Mouse (Mus musculus) hindbrain, embryonic 15.5 days (tissue): ENCODE results near the gene Olfr1357. TPM values are rescaled to one million over a fixed set of nuclear protein-coding genes. Genes with fewer than 3 reads are reported as not detected.
"Not testable (repeated sequence)": the region's sequence is repeated elsewhere in the genome, so short reads cannot be mapped to it uniquely, and the experiment has no call there.

Source experiments
- ATAC-seq: fragments of 200-750 bp; cut with Nextera tagmentation; 2 replicates; pipeline ENCODE4 v1.8.0; 2017; ENCODE audit warnings: low read depth, moderate number of reproducible peaks, moderate TSS enrichment; ENCODE audit not compliant: low FRiP score
- H3K27ac ChIP-seq: fragments of 300-500 bp; sonication (generic); replicated peaks from 2 replicates; pipeline ENCODE4 v1.5.1; 2015; ENCODE audit warnings: mild to moderate bottlenecking, inconsistent platforms
- H3K27me3 ChIP-seq: fragments of 300-500 bp; sonication (generic); 2 replicates; pipeline ENCODE4 v1.6.1; 2015; ENCODE audit warnings: control low read depth, inconsistent platforms
- H3K36me3 ChIP-seq: fragments of 300-500 bp; sonication (generic); 2 replicates; pipeline ENCODE4 v1.6.1; 2015; ENCODE audit warnings: control low read depth, inconsistent platforms
- H3K4me1 ChIP-seq: fragments of 300-500 bp; sonication (generic); replicated peaks from 2 replicates; pipeline ENCODE4 v1.6.1; 2015; ENCODE audit warnings: control low read depth, inconsistent platforms
- H3K4me2 ChIP-seq: fragments of 300-500 bp; sonication (generic); 2 replicates; pipeline ENCODE4 v1.6.1; 2015; ENCODE audit warnings: moderate library complexity, mild to moderate bottlenecking, inconsistent platforms
- H3K4me3 ChIP-seq: fragments of 300-500 bp; sonication (generic); 2 replicates; pipeline ENCODE4 v1.5.1; 2015; ENCODE audit warnings: mild to moderate bottlenecking, inconsistent platforms
- H3K9ac ChIP-seq: fragments of 300-500 bp; sonication (generic); 2 replicates; pipeline ENCODE4 v1.6.1; 2015; ENCODE audit warnings: inconsistent platforms
- H3K9me3 ChIP-seq: fragments of 300-500 bp; sonication (generic); 2 replicates; pipeline ENCODE4 v1.6.1; 2016; ENCODE audit warnings: control low read depth, inconsistent platforms
- WGBS: fragments of 180-500 bp; shearing (Covaris S2); methylation state at CpG from one replicate; pipeline ENCODE4 v1.1.7; 2015; 5-methylcytosine and 5-hydroxymethylcytosine counted together
- polyA plus RNA-seq: library from polyadenylated mRNA; unstranded; fragments of >200 nt; fragmentation: Nextera tagmentation; extraction: Ambion mirVana; gene quantifications from 2 replicates; pipeline ENCODE4 v1.2.1, GENCODE M21; 2015

Gene Olfr1357
- polyA plus RNA-seq, result not detected in 2 replicates

DNA sequence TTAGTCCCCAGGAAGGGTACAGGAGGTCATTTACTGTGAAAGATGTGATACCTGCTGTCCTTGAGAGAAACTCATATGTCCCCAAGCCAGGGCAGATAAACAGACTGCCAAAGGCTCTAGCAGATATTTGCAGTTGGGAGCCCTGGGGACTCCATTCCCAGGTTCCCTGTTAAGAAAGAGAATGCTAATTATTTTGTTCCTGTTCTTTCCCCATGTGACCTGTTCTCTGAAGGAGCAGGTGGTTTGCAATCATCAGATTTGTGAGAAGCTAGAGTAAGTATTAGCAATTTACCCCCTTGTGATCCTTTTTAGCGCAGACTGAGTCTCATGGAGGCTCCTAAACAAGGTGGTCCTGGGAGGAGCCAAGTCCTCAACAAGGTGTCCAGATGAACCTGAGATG is at the start of gene Olfr1357:
Gene Olfr1357 (minus strand): TSS at position 101 of the 400 bp plus-strand sequence.
- Histone ChIP-seq H3K36me3 (no peaks in the 10 kb centered on the region), H3K9ac (no peak within 1 kb of the TSS), H3K27ac (no peak within 1 kb of the TSS), H3K4me3 (no peak within 1 kb of the TSS), H3K9me3 (no peaks in the 10 kb centered on the region), H3K4me1 (no peaks in the 10 kb centered on the region), H3K27me3 (no peaks in the 10 kb centered on the region), H3K4me2 (no peak within 1 kb of the TSS)
- ATAC-seq, result no peak
- WGBS, result 91% methylated on average over 1 of the region's 1 CpGs

DNA sequence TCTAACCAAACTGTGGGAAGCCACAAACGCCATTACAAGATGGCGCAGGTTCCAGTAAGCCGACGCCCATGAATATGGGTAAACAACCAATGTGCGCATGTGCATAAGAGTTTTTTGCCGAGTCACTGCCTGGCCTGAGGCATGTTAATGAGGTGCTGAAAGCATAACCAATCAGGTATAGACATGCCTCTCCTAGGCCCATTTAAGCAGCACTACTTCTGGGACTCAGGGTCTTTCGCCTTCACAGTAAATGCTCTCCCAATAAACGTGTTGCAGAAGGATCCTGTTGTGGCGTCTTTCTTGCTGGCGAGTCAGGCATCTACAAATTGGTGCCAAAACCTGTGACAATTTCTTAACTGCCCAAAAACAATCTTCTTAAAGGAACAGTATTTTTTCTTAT is 48.8 kb upstream of the Olfr1357 start:
- not testable (repeated sequence) for H3K4me1 ChIP-seq, H3K27ac ChIP-seq, H3K36me3 ChIP-seq, H3K9me3 ChIP-seq, H3K4me3 ChIP-seq, H3K9ac ChIP-seq, H3K27me3 ChIP-seq, ATAC-seq, H3K4me2 ChIP-seq
- 93% methylated on average over 10 of the region's 10 CpGs for WGBS

DNA sequence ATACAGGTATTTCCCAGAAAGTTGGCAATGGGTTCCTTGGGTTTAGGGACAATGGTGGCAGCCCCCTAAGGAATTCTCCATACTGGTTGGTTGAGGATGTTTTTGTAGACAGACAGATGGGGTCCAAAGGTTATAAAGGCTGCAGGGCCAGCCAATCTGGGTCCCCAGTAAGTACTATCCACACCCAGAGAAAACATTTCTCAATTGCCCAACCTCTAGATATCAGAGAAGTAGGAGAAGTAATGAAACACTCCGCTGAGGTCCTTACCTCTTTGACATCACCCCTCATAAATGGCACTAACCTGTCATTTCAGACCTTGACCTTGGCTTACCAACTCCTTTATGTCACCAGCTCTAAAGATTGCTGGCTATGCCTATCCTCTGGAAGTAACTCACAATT is 46.7 kb upstream of the Olfr1357 start:
- Histone ChIP-seq H3K27me3 (no peaks in the 10 kb centered on the region), H3K27ac (no peak overlapping the region), H3K9ac (no peak overlapping the region), H3K4me3 (no peak overlapping the region), H3K4me2 (no peak overlapping the region), H3K36me3 (no peaks in the 10 kb centered on the region), H3K4me1 (no peaks in the 10 kb centered on the region), H3K9me3 (no peaks in the 10 kb centered on the region)
- 91% methylated on average over 1 of the region's 1 CpGs for WGBS
- no peak for ATAC-seq

DNA sequence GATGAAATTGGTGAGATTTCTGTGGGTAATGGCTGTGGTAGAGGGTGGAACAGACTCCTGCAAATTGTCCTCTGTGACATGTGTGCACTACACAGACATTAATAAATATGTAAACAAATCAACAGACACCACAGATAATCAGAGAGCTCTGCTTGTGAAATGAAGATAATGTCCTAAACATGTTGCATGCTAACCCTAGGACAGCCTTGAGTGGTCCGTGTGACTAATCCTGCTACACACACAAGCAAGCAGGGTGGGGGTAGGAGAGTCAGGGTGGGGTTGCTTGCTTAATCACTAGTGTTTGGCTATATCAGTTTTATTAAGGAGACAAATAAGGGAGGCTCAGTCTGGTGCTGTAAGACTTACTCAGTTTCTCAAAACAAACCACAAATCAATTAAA is 43.3 kb upstream of the Olfr1357 start:
- H3K9me3 ChIP-seq, result no peaks in the 10 kb centered on the region
- 83% methylated on average over 1 of the region's 1 CpGs for WGBS
- H3K27ac ChIP-seq, result no peak overlapping the region
- H3K4me1 ChIP-seq, result no peaks in the 10 kb centered on the region
- no peak overlapping the region for H3K4me2 ChIP-seq
- H3K36me3 ChIP-seq, result no peaks in the 10 kb centered on the region
- no peak overlapping the region for H3K9ac ChIP-seq
- no peak for ATAC-seq
- H3K4me3 ChIP-seq, result no peak overlapping the region
- H3K27me3 ChIP-seq, result no peaks in the 10 kb centered on the region

DNA sequence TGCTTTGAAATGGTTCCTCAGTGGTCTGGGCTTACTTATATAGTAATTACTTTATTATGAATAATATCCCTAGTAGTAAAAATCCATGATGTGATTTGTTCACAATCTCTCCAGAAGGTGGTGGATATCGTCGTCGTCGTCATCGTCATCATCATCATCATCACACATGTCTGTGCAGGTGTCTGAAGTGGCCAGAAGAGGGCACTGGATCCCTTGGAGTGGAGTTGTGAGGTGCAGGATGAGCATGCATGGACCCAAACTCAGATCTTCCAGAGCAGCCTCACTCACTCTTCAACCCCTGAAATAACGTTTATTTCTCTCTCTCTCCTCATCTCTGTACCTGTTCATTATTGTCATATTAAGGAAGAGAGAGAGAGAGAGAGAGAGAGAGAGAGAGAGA is 14.4 kb upstream of the Olfr1357 start:
- ATAC-seq, result peak; percentile 86
- H3K4me1 ChIP-seq, result no peaks in the 10 kb centered on the region
- 20% methylated on average over 6 of the region's 6 CpGs for WGBS
- no peaks in the 10 kb centered on the region for H3K27me3 ChIP-seq
- no peak overlapping the region for H3K9ac ChIP-seq
- H3K4me3 ChIP-seq, result no peak overlapping the region
- H3K36me3 ChIP-seq, result no peaks in the 10 kb centered on the region
- H3K9me3 ChIP-seq, result no peaks in the 10 kb centered on the region
- H3K27ac ChIP-seq, result no peak overlapping the region
- H3K4me2 ChIP-seq, result peak overlapping the region; percentile 42

DNA sequence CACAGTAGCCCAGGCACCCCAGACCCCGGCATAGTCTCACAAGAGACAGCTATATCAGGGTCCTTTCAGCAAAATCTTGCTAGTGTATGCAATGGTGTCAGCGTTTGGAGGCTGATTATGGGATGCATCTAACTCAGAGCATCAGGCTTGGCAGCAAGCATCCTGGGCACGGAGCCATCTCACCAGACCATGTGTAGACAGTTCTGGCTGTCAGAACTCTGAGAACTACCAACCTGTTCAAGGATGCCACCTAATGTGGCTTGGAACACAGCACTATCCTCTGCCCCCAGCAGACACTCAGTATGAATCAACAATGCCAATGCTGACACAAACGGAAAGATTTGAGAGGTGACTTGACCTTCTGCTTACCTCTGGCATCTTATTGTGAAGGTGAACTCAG is 12.3 kb upstream of the Olfr1357 start:
- no peak for ATAC-seq
- Histone ChIP-seq H3K36me3 (no peaks in the 10 kb centered on the region), H3K9ac (no peak overlapping the region), H3K27me3 (no peaks in the 10 kb centered on the region), H3K4me3 (no peak overlapping the region), H3K4me2 (no peak overlapping the region), H3K4me1 (no peaks in the 10 kb centered on the region), H3K27ac (no peak overlapping the region), H3K9me3 (no peaks in the 10 kb centered on the region)
- 76% methylated on average over 4 of the region's 4 CpGs for WGBS

DNA sequence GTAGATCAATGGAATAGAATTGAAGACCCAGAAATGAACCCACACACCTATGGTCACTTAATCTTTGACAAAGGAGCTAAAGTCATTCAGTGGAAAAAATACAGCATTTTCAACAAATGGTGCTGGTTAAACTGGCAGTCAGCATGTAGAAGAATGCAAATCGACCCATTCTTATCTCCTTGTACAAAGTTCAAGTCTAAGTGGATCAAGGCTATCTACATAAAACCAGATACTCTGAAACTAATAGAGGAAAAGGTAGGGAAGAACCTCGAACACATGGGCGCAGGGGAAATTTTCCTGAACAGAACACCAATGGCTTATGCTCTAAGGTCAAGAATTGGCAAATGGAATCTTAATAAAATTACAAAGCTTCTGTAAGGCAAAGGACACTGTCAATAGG is 5.3 kb upstream of the Olfr1357 start:
- not testable (repeated sequence) for H3K4me3 ChIP-seq, H3K9ac ChIP-seq, H3K27ac ChIP-seq, H3K9me3 ChIP-seq, H3K4me1 ChIP-seq, H3K27me3 ChIP-seq, H3K36me3 ChIP-seq, ATAC-seq, H3K4me2 ChIP-seq
- 75% methylated on average over 3 of the region's 3 CpGs for WGBS

DNA sequence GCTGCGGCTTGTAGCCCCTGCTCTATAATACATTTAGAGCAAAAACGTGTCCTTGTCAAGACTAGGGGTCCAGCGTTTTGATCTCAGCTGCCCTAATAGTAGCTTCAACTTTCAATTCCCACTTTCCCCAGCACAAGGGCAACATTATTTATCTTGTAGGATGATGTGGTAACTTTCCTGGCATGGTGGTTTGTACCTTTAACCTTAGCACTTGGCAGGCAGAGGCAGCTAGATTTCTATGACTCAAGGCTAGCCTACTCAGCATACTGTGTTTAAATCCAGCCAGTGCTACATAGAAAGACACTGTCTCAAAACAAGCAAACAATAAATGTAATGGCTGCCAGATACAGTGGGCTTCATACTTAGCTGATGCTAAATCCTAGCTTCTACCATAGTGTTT is 10.3 kb downstream of the Olfr1357 start:
- Histone ChIP-seq H3K9me3 (no peaks in the 10 kb centered on the region), H3K4me1 (no peaks in the 10 kb centered on the region), H3K36me3 (no peaks in the 10 kb centered on the region), H3K27me3 (no peaks in the 10 kb centered on the region), H3K9ac (no peak overlapping the region), H3K27ac (no peak overlapping the region), H3K4me2 (no peak overlapping the region), H3K4me3 (no peak overlapping the region)
- 80% methylated on average over 3 of the region's 3 CpGs for WGBS
- ATAC-seq, result no peak

DNA sequence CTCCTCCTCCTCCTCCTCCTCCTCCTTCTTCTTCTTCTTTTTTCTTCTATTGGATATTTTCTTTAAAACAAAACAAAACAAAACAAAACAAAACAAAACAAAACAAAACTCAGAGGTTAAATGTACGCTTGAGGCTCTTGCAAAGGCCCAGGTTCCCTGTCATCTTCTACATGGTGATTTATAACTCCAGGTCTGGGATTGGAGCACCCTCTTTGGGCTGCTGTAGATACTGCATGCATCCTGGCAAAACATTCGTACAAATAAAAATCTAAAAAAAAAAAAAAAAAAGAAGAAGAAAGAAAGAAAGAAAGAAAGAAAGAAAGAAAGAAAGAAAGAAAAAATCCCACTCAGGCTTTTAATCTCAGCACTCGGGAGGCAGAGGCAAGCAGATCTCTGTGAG is 12.8 kb downstream of the Olfr1357 start:
- no peaks in the 10 kb centered on the region for H3K36me3 ChIP-seq
- H3K4me1 ChIP-seq, result no peaks in the 10 kb centered on the region
- H3K27ac ChIP-seq, result no peak overlapping the region
- H3K27me3 ChIP-seq, result no peaks in the 10 kb centered on the region
- no peaks in the 10 kb centered on the region for H3K9me3 ChIP-seq
- no peak overlapping the region for H3K4me2 ChIP-seq
- no peak overlapping the region for H3K4me3 ChIP-seq
- WGBS, result 57% methylated on average over 3 of the region's 3 CpGs
- H3K9ac ChIP-seq, result no peak overlapping the region
- ATAC-seq, result no peak

DNA sequence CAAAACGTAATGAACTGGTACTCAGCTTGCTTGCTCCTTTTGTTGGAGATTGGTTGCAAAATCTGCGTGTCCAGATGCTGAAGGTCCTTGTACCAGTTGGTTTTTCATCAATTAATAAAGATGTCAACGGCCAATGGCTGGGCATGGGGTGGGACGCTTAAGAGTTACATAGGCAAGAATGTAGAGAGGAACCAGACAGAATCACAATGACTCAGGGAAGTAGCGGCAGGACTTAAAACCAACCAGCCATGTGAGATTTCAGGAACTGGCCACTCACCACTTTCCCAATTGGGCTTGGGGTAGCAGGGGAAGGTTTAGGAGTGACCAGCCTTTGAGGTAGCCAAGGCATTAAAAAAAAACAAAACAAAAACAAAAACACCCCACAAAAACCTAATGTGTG is 18.0 kb downstream of the Olfr1357 start:
- ATAC-seq, result no peak
- 83% methylated on average over 5 of the region's 5 CpGs for WGBS
- Histone ChIP-seq H3K4me3 (no peak overlapping the region), H3K9ac (no peak overlapping the region), H3K27me3 (no peaks in the 10 kb centered on the region), H3K27ac (no peak overlapping the region), H3K36me3 (no peaks in the 10 kb centered on the region), H3K4me2 (no peak overlapping the region), H3K4me1 (no peaks in the 10 kb centered on the region), H3K9me3 (no peaks in the 10 kb centered on the region)

DNA sequence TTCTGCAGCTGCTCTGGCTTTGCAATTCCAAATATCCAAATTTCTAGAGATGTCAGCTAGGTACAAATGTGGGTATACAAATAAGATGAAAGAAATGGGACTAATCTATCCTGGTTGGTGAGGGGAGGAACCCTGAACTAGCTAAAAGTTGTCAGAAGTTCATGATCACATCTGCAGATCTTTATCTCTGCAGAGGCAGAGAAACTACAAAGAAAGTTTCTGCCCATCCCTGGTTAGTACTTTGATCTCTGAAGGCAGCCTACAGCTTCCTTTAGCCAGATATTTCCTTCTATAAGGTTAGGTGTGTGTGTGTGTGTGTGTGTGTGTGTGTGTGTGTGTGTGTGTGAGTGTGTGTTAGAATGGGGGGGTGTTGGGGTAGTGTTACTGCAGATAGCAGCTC is 23.3 kb downstream of the Olfr1357 start:
- no peak overlapping the region for H3K27ac ChIP-seq
- no peaks in the 10 kb centered on the region for H3K36me3 ChIP-seq
- no peak overlapping the region for H3K9ac ChIP-seq
- H3K4me1 ChIP-seq, result peaks cover 12% of the 10 kb centered on the region
- no peaks in the 10 kb centered on the region for H3K9me3 ChIP-seq
- no peak overlapping the region for H3K4me3 ChIP-seq
- no peak overlapping the region for H3K4me2 ChIP-seq
- H3K27me3 ChIP-seq, result peaks cover 5% of the 10 kb centered on the region; the same call in 1 of the 2 replicates
- no peak for ATAC-seq

DNA sequence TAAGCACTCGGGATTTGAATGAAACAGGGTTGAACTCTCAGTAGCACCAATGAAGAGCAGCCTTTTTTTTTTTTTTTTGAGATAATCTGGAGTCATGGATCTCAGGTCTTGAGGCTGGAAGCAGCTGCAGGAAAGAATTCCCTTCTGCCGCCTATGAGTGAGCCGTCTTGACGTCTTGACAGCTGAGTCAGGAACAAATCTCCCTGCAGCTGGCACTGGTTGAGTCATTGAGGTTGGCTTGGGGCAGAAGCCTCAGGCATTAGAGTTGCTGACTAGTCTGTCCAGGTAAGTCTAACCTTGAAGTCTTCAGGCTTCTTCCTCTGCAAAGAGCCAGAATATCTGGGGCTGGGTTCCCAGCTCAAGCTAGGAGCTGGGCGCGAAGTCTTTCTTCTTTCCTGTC is 23.7 kb downstream of the Olfr1357 start:
- Histone ChIP-seq H3K4me1 (peaks cover 12% of the 10 kb centered on the region), H3K4me2 (no peak overlapping the region), H3K36me3 (no peaks in the 10 kb centered on the region), H3K27ac (no peak overlapping the region), H3K9ac (no peak overlapping the region), H3K9me3 (no peaks in the 10 kb centered on the region), H3K27me3 (peaks cover 5% of the 10 kb centered on the region; the same call in 1 of the 2 replicates), H3K4me3 (no peak overlapping the region)
- ATAC-seq, result no peak
- 83% methylated on average over 6 of the region's 6 CpGs for WGBS

DNA sequence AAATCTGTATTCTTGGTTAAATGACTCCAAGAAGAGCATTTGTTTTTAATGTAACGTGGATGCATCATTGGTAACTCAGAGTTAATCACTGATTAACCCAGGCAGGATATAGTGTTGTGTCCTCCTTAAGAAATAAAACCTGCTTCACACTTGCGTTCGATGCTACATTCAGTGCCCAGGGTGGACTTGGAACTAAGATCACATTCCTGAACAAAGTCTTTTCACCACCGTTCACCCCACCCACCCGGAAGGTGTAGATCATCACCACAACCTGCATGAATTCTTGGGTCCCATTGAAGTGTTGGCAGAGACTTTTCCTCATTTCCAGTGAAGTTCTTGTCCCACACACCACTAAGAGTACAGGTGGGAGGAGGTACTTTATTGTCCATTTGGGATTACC is 24.1 kb downstream of the Olfr1357 start:
- WGBS, result 94% methylated on average over 5 of the region's 5 CpGs
- H3K27me3 ChIP-seq, result peaks cover 5% of the 10 kb centered on the region; the same call in 1 of the 2 replicates
- no peak overlapping the region for H3K4me2 ChIP-seq
- no peaks in the 10 kb centered on the region for H3K36me3 ChIP-seq
- H3K4me3 ChIP-seq, result no peak overlapping the region
- ATAC-seq, result no peak
- H3K4me1 ChIP-seq, result peaks cover 12% of the 10 kb centered on the region
- H3K27ac ChIP-seq, result no peak overlapping the region
- H3K9me3 ChIP-seq, result no peaks in the 10 kb centered on the region
- H3K9ac ChIP-seq, result no peak overlapping the region
